Mouse (Mus musculus) small intestine, adult 2 months (tissue): Measurements from ENCODE around the gene Wnt6.

Experiments
- CTCF ChIP-seq: fragments of 200-500 bp; IDR thresholded peaks from 2 replicates; pipeline ENCODE4 v1.5.1; 2012; ENCODE audit warnings: low read depth, mild to moderate bottlenecking, control low read depth, inconsistent platforms, low read length, moderate library complexity, mixed read lengths; ENCODE audit not compliant: insufficient replicate concordance, insufficient read length; ENCODE audit errors: extremely low read depth
- POLR2A ChIP-seq: fragments of 200-500 bp; IDR thresholded peaks from 2 replicates; pipeline ENCODE4 v1.6.1; 2012; ENCODE audit warnings: low read depth, mild to moderate bottlenecking, control low read depth, inconsistent platforms, low read length, moderate library complexity

GRCm38 (mm10) chr1:74771467-74771844, 236 bp upstream of the Wnt6 start:
- TF ChIP-seq POLR2A = no peak
- TF ChIP-seq CTCF = no peak
